Mouse (Mus musculus) cerebellum, postnatal 4 days (tissue): ENCODE results near the gene Neil3.

Source experiments
- DNase-seq, 2 experiments: peaks; one replicate each; pipeline ENCODE4 v3.0.0; 2022; ENCODE audit warnings: low spot score in 2 of 2, mixed read lengths in 1 of 2

Neil3 gene

DNA sequence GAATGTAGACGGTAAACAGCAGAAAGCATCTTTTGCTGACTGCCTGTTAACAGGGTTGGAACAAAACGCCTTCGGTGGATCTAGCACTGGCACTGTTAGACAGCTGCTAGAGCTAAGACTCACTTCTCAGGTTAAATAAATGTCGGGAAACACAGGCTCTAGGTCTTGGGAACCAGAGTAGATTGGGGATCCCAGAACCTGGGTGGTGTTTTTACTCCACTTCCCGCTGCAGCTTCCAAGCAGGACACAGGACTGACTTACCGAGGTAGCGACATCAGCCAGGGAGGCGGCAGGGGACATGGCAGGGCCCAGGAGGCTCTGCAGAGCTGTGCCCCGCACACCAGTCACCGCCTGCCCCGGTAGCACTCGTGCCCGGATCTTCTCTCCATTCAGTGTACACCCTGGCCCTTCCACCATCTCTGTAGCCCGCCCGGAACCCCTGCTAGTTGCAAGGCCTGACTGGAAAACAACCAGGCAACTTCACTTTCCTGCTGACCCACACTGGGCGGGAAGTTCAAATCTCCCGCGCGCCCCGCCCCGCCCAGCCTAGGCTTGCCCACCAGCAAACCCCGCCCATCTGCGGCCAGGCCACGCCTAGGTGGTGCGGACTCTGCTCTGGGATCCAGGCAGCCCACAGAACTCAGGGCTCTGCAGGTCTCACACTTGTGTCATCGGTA, at the start of gene Neil3:
TSS of gene Neil3 (minus strand) at position 571 of the 677 bp plus-strand sequence.
- peak; percentile 22 to 55 for DNase-seq

DNA sequence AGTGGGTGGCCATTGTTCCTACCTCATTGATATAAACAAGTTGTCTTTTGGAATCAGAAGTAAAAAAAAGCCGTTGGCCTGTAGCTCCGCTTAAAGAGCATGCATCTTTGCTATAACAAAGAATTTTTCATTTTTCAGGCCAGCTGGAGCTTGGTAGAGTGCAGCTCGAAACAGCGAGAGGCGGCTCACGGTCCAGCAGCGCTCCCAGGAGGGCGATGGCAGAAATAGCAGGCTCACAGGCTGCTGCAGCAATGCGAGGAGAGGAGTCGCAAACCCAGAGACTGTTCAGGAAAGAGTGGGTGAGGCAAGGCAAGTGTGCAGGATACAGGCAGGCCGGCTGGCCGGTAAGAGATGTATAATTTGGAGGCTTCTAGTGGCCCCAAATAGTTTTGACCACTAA, 42.0 kb upstream of the Neil3 start:
- peak; percentile 56 to 66 for DNase-seq

DNA sequence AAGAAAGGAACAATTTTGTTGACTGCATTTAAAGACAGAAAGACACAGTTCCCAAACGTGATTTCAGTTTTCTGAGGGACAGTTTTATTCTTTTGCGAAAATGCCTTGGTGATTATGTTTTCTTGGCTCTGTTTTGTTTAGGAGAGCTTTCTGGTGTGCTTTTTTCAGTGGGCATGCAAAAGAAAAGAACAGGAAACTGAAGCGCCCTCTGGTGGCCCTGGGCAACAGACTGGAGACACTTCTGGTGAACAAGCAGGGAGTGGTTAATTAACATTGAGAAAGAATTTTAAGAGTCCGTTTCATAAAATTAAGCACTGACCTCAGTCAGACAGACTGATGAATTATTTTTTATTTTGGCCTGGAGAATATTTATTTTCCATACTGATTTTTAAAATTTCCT, 25.1 kb upstream of the Neil3 start:
- peak; percentile 39 to 61 for DNase-seq

DNA sequence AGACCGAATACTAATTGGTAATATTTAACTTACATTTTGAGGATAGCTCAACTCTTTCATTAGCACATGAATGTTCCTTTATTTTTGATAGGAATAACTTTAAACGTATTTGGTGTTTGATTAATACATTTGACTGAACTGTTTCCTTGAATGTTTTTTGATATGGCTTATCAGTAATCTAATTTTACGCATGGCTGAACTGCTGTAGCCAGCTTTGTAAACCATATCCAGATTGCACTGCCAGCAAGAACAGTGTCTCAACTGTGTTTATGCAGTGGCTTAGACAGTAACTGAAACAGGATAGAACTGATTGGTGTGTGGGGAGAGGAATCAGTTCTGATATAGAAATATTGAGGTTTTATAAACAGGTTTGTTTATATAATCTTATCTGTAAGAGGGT, 22.6 kb upstream of the Neil3 start:
- no peak for DNase-seq

DNA sequence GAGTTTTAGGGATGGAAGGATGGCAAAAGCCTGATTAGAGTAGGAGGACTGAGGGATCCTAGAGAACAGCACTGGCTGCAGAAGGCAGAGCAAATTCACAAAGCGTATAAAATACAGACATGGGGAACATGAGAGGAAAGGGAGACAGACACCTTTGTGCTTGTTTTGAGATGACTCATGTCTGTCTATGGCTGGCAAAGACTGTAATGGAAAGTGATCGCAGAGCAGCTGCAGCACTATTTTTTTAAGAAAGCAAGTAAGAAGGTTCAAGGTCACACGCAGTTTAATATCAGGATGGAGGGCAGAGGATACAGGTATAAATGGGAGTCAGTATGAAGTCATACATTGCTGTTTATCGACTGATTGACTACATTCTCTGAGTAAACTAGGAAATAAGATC, 8.2 kb downstream of the Neil3 start:
- DNase-seq: no peak

DNA sequence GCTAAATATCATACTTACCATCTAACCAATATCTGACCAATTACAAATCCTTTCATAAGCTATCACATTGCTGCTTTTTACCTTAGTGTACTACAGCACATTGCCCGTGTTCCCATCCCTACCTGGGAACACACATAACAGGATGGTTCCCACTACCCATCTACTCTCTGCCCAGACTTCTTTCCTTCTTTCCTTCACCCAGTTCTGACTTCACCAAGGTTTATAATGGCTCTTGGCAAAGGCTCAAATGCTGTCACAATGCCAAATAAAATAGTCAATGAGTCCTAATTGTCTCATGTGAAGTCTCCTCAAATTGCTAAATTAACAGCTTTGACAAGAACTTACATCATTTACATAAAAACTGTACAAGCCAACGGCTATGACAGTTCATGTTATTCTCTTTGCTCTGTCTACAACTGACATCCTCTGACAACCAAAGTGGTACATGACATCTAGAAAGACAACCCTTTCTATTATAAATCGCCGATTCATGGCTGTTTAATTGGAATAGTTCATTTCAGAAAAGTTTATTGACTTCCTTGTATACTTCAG, 9.9 kb downstream of the Neil3 start:
- DNase-seq: no peak

DNA sequence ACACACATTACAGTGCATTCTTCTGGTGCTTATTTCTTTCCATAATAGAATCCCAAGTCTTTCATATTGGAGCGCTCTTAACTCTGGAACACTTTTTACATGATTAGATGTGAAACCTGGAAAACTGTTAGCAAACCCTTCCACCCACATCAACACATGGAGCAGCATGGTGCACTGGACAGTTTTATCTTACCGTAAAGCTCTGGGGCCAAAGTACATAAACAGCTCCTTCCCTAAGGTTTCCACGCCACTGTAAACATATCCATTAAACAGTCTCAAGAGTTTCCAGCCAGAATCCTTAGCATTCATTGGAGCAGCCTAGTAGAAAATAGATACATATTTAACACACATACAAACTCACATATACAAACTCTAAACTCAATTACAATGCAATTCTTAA, 15.4 kb downstream of the Neil3 start:
- DNase-seq: no peak

DNA sequence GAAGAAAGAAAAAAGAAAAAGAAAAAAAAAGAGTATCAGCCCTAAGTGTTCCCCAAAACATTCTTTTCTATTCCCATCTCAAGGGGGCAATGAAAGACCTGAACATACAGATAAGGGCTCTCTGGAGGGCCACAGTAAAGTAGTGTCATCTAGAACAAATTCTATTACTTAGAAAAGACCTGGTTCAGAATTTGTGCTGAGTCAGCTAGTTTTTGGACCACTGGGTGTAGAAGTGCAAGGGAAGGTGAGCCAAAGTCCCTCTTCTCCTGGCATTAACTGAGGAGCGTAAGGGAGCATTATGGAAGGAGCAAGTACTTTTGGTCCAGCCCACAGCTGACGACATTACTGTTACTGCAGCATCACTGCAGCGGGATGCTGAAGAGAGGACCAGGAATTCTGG, 19.7 kb downstream of the Neil3 start:
- DNase-seq: no peak

DNA sequence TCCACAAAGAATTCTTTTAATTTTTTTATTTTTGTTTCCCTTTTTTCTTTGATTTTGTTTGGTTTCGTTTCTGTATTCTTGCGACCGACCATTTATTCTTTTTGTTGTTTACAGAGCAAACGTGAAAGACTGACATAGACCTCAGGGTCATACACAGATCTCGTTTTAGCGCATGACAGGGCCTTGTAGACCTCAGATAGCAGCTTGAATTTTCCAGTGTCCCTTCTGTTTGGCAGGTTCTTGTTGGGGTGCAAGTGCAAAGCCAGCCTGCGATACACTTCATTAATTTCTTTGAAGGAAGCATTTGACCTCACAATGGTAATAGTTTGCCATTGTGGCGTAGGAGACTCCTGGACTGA, 24.6 kb downstream of the Neil3 start:
- DNase-seq: no peak

DNA sequence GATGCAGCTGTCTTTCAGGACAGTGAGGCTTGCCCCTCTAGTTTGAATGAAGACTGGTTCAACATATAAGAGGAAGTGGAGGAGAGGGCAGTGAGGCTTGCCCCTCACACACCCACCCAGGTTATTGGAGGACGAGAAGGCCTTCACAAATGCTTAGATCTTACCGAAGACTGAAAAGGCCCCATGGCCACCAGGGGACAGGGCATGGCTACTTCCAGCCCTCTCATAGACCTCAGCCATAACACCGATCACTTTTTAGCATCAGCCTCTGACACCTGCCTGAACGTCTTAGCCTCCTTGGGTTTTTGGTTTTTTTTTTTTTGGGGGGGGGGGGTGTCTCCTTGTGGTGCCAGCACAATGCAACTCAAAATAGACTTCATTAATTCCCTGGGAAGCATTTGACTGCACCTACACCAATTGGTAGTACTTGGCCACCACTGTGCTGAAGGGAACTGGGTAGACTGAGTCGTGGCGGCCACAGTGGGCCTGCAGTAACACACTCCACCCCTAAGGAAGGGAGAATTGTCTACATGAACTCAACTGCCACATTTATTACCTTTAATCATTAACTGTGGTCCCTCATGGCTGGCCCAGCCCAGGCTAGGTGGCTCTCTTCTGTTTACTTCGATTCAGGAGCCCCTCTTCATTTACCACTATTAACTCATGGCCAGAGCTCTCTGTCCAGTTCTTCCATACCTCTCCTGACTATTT, 25.1 kb downstream of the Neil3 start:
- no peak for DNase-seq

DNA sequence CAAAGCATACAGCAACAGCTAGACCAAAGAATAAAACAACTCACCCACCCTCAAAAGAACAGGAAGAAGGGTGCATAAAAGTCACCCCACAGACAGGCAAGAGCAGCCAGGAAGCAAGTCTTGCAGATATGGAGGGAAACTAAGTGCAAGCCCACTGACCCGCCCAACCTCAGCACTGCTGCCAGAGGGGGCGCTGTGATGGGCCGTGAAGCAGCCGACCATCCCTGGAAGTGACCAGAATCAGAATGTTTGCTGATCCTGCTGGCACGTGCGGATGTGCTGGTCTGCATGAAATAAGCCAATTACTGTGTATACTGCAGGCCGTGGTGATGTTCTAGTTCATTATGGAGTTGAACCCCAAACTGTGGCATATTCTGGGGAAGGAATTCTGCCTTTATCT, 26.6 kb downstream of the Neil3 start:
- DNase-seq: no peak

DNA sequence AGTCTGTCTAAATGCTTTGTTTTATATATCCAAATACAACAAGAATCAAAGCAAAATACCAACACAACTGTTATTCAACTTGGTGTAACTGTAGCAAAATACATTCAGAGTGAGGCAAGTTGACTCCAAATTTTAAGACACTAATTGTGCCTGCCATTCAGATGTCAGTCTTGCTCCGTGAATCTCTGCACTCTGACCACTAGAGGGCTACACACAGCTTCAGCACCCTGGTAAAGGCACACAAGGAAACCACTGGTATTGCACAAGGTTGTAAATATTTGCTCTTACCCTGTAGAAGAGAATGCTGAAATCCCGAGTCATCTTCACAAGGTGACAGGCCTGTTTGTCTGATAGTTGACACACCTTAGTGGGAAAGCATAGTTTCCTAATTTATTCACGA, 31.8 kb downstream of the Neil3 start:
- DNase-seq: no peak

DNA sequence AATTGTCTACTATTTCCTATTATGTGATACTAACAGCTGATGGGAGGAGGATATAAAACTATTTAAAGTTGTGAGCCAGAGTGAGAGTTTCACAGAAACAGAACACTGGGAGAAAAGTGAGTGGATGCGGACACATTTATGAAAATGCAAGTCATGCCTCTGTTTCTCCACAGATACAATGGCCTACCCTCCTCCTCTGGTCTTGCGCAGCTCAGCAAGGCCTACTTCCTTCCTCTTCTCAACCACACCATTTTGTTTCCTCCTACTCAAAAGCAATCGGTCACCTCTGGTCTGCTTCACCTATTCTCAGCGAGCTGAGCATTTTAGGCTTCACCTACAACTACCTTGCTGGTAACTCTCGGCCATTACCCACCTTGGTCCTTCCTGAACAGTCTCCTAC, 34.0 kb downstream of the Neil3 start:
- DNase-seq: no peak

DNA sequence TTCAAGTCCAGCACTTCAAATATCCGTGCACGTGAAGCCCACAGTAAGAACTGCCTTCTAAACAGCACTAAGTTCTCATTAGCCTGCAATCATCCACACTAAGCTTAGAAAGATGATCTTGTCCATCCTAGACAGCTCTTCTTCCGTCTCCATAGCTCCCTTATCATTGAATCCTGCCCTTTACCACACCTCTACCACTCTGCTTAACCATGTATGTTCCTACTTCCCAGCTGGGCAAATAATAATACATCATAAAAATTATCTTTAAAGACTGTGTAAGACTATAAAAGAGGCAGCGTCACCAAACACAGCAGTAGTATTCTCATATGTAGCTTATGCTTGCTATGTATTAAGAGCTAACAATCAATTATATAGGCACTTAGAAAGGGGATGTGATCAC, 35.2 kb downstream of the Neil3 start:
- DNase-seq: no peak

DNA sequence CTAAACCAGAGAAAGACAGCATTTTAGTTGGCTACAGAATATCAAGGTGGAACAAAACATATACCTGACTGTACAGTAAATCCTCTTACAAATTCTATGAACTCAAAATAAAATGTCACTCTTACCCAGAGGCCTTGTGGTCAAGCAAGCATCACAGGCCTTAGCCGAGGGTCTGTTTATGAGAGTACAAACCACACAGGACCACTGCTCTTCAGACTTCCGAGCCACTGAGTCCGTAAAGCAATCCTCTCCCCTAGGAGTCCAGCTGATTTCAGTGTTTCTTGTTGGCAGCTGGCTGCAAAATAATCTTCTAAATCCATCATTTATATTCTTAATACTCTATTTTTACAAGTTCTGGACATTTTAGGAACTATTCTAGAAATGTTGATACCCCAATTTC, 38.0 kb downstream of the Neil3 start:
- DNase-seq: no peak

DNA sequence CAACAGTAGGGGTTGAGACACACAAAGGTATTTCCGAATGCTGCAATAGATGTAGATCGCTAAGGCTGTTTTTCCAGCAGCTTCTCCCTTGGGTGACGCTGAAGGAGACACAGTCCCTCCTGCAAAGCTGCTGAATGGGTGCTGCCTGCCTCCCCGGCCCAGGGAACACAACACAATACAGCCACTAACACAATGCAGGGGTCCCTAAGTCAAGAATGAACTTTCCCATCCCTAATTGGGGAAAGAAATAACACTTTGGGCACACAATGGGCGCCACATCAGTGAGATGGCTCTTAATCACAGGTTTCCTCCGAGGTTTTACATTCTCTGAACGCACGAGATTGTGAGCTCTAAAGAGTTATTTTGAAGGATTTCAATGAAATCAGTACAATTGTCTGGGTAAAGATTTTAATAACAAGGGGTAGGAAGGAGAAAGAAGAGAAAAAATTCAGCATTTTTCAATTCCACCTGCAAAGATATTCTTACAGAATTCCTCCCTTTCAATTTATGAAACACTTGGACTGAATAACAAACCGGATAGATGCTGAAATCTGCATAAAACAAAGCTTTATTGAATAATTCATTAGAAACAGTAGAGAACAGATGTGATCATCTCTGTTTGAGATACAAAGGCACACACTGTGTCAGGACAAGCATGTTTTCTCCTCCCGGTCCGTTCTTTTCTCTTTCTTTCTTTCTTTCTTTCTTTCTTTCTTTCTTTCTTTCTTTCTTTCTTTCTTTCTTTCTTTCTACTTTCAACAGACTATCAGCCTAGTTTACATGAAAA, 38.6 kb downstream of the Neil3 start:
- no peak for DNase-seq

DNA sequence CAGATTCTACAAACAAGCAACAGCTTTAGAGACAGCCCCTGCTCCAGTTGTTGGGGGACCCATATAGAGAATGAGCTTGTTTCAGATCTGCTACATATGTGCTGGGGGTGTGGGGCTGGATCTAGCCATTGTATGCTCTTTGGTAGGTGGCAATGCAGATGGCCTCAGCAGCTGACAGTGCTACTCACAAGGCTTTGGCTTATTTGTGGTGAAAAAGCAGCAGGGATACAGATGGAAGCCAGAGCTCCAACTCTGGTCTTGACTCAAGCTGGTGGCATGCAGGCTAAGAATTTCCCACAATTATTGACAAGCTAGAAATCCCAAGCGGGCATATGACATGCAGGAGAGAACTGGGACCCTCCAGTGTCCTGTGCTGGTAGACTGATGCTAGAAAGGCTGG, 40.8 kb downstream of the Neil3 start:
- DNase-seq: no peak

DNA sequence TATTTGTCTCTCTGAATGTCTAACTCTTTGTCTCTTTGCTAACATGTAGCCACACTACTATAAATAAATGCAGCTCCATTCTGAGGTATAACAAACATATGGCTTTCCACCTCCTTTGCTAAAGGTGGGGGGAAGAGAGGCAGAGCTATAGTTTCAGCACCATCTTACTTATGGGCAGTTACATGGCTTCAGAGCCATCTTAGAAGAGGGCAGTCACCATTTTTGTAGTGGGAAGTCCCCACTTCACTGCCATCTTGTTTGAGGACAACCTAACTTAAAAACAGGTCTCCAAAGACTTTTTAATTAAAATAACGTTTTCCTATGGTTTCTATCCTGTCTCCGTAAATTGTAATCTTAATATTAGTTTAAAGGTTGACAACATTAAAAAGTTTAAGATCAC, 47.1 kb downstream of the Neil3 start:
- DNase-seq: no peak

DNA sequence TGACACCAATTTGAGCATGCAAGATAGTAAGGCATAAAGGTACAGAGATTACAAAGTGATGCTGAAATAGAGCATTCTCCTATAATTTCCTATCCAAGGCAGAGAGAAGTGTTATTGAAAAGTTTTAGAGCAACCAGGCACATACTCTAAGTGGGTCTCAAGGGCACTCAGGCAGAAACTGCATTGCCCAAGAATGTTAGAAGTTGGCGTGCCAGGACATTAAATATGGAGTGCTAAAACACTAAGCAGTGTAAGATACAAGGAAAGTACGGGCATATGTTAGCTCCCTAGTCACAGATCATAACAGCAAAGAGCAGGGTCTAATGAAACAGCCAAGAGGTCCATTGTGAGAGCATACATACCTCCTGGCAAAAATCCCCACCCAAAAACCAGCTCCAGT, 65.3 kb downstream of the Neil3 start:
- no peak for DNase-seq

DNA sequence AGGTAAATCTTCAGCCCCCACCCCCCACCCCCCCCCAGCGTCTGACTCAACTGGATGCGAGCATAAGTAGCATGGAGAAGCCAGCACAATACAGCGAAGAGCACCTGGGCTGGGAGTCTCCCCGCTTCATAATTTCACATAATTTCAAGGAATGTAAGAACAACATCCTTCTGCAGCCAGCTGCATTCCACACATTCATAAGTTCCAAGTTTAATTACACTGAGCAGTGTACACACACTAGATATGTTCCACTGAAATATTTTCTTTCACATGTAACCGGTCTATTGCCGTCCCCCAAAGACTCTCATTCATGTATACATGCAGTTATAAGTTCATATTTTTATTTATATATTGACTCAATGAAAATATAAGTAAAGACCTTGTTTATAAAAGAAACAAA, 72.6 kb downstream of the Neil3 start:
- DNase-seq: no peak

DNA sequence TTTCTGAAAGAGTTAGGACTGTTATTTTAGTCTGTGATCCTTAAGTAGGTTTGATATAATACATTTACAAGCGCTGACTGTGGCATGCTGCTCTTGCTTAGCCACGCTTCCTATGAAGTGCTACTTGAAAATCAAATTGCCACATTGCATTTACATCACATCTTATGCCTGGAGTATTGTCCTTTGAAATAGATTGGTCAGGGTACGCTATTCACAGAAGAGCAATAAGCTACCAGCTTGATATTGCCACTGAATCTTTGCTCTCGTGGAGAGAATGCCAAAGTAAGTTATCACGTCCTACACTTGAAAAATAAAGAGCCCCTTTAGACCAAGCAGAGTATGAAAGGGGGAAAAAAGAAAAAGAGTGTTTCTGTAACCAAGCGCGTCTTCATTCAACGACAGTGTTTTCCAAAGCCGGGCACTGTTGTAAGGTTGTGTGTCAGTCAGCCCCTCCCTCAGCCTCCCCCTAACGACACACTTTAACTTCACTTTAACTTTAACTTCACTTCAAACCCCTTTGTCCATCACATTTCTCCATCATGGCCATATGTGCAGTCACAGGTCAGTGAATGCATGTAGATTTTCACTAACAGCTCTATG, 76.3 kb downstream of the Neil3 start:
- no peak for DNase-seq

DNA sequence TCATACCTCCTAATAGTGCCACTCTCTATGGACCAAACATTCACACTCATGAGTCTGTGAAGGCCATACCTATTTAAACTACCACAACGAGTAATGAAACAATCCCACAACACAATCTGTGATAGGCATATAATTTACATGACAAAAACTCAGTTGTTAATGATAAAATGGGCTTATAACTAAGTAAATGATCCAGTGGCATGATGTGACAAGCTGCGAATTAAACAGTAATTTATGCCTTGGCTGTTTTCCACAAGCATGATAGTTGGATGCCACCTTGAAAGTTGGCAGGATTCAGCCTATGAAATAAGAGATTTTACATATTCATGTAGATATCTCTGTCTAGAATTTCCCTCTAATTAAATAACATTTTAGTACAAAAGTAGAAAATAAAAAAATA, 99.3 kb downstream of the Neil3 start:
- DNase-seq: no peak
